Mouse (Mus musculus): ENCODE results near the gene Saa3. TPM values are rescaled to one million over a fixed set of nuclear protein-coding genes. Genes with fewer than 3 reads are reported as not detected.
"Not testable (repeated sequence)": the region's sequence is repeated elsewhere in the genome, so short reads cannot be mapped to it uniquely, and the experiment has no call there.

Gene Saa3
- polyA plus RNA-seq, 1 experiment, result 9.3 TPM

GRCm38 (mm10) chr7:46712250-46712649 lies 3.2 kb downstream of the Saa3 start:
- DNase-seq (ENCODE audit: low read depth), result no peak

DNA sequence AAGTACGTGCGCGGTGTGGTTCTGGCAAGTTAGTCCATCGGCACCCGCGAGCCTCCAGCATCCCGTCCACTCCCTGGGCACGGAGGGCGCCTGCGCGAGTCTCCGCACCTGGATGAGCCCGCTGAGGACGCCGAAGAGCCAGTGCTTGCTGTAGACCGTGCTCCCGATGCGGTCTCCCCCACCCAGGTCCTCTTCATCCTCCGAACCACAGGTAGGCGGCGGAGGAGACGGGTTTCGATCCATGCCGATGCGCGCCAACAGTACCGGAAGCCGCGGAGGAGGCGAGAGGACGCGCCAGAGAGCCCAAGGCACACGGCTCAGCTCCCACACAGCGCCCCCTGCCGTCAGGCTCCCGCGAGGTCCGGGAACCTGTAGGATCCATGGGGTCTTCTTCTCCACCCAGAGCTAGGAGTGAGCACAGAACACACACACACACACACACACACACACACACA lies 5.1 kb downstream of the Saa3 start, which contains the start of gene Saal1:
Saal1 (minus strand) TSS at position 291 of the 455 bp plus-strand sequence.
- DNase-seq (ENCODE audit: low read depth), result peak; percentile 19

- DNase-seq (ENCODE audit: low read depth), result no peak
Observed at GRCm38 (mm10) chr7:46700521-46701025, 14.9 kb downstream of the Saa3 start.

- DNase-seq (ENCODE audit: low read depth), result no peak
Observed at GRCm38 (mm10) chr7:46696754-46697153, 18.7 kb downstream of the Saa3 start.

- no peak for DNase-seq (ENCODE audit: low read depth)
Observed at GRCm38 (mm10) chr7:46686827-46687226, 28.7 kb downstream of the Saa3 start.

DNA sequence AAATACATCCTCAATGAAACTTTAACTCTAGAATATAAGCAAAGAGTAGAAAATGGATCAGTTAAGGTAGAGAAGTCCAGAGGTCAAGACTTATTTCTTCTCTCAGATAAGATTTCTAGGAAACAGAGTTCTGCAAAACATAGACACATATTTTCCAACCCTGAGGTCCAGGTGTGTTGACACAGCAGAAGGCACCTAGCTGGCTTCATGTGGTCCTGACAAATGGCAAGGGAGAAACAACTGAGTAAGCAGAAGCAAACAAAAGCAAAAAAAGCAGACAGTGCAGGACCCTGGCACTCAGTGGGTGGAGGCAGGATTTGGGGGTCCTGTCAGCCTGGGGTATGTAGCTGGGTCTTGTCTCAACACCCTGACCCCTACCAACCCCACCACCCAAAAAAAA lies 34.8 kb downstream of the Saa3 start:
- no peak for DNase-seq (ENCODE audit: low read depth)

- DNase-seq (ENCODE audit: low read depth), result not testable (repeated sequence)
Observed at GRCm38 (mm10) chr7:46679044-46679443, 36.5 kb downstream of the Saa3 start.

DNA sequence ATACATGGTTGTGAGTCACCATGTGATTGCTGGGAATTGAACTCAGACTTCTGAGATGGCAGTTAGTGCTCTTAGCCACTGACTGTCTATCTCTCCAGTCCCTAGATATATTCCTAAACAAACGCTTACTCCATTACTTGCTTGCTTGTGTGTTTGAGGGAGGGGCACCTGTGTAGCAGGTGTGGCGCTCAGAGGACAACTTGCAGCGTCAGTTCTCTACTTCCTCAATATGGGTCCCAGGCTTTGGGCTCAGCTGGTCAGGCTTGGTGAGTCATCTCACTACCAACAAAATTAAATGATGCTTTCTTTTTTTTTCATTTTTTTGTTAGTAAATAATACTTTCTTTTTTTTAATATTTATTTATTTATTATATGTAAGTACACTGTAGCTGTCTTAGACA lies 37.1 kb downstream of the Saa3 start:
- no peak for DNase-seq (ENCODE audit: low read depth)

- DNase-seq (ENCODE audit: low read depth), result no peak
Observed at GRCm38 (mm10) chr7:46676808-46677360, 38.6 kb downstream of the Saa3 start.

DNA sequence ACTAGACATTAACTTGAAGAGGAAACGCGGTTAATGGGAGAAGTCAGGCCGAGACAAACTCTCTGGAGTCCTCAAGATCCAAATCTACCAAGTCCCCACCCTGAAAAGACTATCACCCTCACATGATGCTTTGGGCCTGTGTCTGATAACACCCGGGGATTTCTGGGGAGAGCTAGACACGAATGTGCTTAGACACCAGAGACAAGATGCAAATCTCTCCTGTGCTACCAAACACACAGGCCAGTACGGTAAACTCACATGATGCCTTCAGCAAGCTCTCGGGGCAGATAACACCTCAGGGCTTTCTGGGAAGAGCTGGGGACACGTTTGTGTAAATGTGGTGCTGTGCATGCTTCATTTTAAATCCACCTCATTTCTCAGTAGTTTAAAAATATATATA lies 39.6 kb downstream of the Saa3 start:
- no peak for DNase-seq (ENCODE audit: low read depth)

- no peak for DNase-seq (ENCODE audit: low read depth)
Observed at GRCm38 (mm10) chr7:46675061-46675460, 40.4 kb downstream of the Saa3 start.

- no peak for DNase-seq (ENCODE audit: low read depth)
Observed at GRCm38 (mm10) chr7:46672160-46672672, 43.3 kb downstream of the Saa3 start, which contains the start of gene Tph1. Gene Tph1, minus strand, starts transcription at chr7:46672537.

- no peak for DNase-seq (ENCODE audit: low read depth)
Observed at GRCm38 (mm10) chr7:46667256-46667655, 48.2 kb downstream of the Saa3 start.

DNA sequence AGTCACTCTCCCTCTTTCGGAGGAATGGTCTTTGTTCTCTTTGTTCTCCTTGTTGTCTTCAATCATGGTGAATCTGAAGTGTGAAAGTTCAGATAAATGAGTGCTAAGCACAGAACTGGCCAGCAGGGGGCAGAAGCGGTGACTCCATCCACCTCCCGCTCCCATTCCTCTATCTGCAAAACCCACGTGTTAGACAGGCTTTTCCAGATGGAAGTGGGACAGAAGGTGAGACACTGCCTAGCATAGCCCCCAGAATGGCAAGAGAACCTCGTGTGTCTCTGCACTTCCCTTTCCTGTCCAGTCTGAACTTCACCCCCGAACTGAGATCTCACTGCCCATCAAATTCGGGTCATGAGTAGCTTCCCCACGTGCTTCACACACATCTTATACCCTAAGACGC lies 50.3 kb downstream of the Saa3 start:
- no peak for DNase-seq (ENCODE audit: low read depth)

Other genes with a start within 250 kb of the Saa3 start
- gene Sergef, start 75.9 kb downstream of the Saa3 start, polyA plus RNA-seq (2012; rRNA removed), result 6.9 and 10.8 TPM in 2 replicates
- 0.29 and 0.66 TPM in 2 replicates for gene Tph1, start 43.2 kb downstream of the Saa3 start, polyA plus RNA-seq (2012; rRNA removed)
- 4.3 and 5.4 TPM in 2 replicates for gene Saal1, start 5.0 kb downstream of the Saa3 start, polyA plus RNA-seq (2012; rRNA removed)
- gene Saa4, start 16.9 kb upstream of the Saa3 start, polyA plus RNA-seq (2012; rRNA removed), result 0.04 TPM in 1 of 2 replicates, not detected in the other
- 0.23 TPM in 1 of 2 replicates, not detected in the other for gene Saa1, start 27.3 kb upstream of the Saa3 start, polyA plus RNA-seq (2012; rRNA removed)
- gene Saa2, start 36.1 kb upstream of the Saa3 start, polyA plus RNA-seq (2012; rRNA removed), result not detected in 2 replicates
- 17.9 and 20.3 TPM in 2 replicates for gene Hps5, start 80.4 kb upstream of the Saa3 start, polyA plus RNA-seq (2012; rRNA removed)
- 9.7 and 10.6 TPM in 2 replicates for gene Gtf2h1, start 80.4 kb upstream of the Saa3 start, polyA plus RNA-seq (2012; rRNA removed)
- 562 and 1,009 TPM in 2 replicates for gene Ldha, start 125.8 kb upstream of the Saa3 start, polyA plus RNA-seq (2012; rRNA removed)
- 3.6 and 10.2 TPM in 2 replicates for gene Ldhc, start 145.5 kb upstream of the Saa3 start, polyA plus RNA-seq (2012; rRNA removed)
- 84.1 and 103 TPM in 2 replicates for gene Tsg101, start 204.3 kb upstream of the Saa3 start, polyA plus RNA-seq (2012; rRNA removed)
- gene Uevld, start 242.8 kb upstream of the Saa3 start, polyA plus RNA-seq (2012; rRNA removed), result 6.5 and 7.6 TPM in 2 replicates

Measured in gonadal fat pad, adult 2 months (tissue).